Mouse (Mus musculus) left cerebral cortex, adult 2 months (tissue): ENCODE measurements at regions not wholly inside any gene's neighbourhood (a gene's known extent, or its start where the extent isn't known, plus 50 kb on each side); places are given as distances from the start of the nearest gene placed in this dataset.

Experiments
- DNase-seq, 2 experiments: peaks; one replicate each; pipeline ENCODE4 v3.0.0; 2021 to 2022; ENCODE audit warnings: low spot score in 2 of 2, mixed read lengths in 1 of 2; ENCODE audit errors: extremely low spot score in 1 of 2
- H3K27ac ChIP-seq: fragments of 200-600 bp; 2 replicates; pipeline ENCODE4 v1.8.1; 2022
- H3K4me3 ChIP-seq: fragments of 200-600 bp; 2 replicates; pipeline ENCODE4 v1.8.1; 2022
- CTCF ChIP-seq: fragments of 200-600 bp; IDR thresholded peaks from 2 replicates; pipeline ENCODE4 v1.8.1; 2022; ENCODE audit warnings: antibody characterized with exemption, mild to moderate bottlenecking, moderate library complexity
- intact Hi-C: fragments of 180-260 bp; cut with DNase I; formaldehyde crosslinking; loops from one replicate; pipeline ENCODE4 v1.15.1; 2025

- TF ChIP-seq CTCF: no peak
- H3K27ac ChIP-seq: no peak overlapping the region
- no peak overlapping the region for H3K4me3 ChIP-seq
- intact Hi-C loops: no loop called here
- no peak for DNase-seq
Observed at GRCm38 (mm10) chr13:70178073-70178491, 375.9 kb downstream of the Med10 start.

DNA sequence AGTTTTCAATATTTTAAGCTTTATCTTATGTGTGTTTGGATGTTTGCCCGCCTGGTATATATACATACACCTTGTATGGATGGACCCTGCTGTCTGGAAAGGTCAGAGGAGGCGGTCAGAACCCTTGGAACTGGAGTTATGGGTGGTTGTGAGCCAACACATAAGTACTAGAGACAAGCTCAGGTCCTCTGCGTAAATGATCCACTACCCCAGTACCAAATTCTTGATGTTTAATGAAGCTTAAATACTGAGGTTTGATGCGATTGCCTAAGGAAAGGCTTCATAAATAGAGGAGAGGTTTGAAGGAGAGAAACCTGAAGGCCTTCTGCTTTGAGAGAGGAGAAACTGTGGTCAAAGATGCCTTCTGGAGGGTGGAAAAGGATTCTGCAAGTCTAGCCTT is 388.8 kb downstream of the Med10 start:
- no peak for DNase-seq
- intact Hi-C loops: no loop called here
- Histone ChIP-seq H3K4me3 (no peak overlapping the region), H3K27ac (no peak overlapping the region)
- TF ChIP-seq CTCF: no peak

GRCm38 (mm10) chr13:70192101-70193025 is 390.2 kb downstream of the Med10 start:
- H3K27ac ChIP-seq: no peak overlapping the region
- no peak for DNase-seq
- H3K4me3 ChIP-seq: no peak overlapping the region
- TF ChIP-seq CTCF: peak; percentile 35
- intact Hi-C loops: loop anchor here (1.0 kb wide), 1 partner anchor 33 kb away; no protein-coding TSS in a partner anchor

GRCm38 (mm10) chr13:70193270-70193669 is 391.1 kb downstream of the Med10 start:
- H3K27ac ChIP-seq: no peak overlapping the region
- H3K4me3 ChIP-seq: no peak overlapping the region
- no peak for TF ChIP-seq CTCF
- intact Hi-C loops: no loop called here
- DNase-seq: no peak

DNA sequence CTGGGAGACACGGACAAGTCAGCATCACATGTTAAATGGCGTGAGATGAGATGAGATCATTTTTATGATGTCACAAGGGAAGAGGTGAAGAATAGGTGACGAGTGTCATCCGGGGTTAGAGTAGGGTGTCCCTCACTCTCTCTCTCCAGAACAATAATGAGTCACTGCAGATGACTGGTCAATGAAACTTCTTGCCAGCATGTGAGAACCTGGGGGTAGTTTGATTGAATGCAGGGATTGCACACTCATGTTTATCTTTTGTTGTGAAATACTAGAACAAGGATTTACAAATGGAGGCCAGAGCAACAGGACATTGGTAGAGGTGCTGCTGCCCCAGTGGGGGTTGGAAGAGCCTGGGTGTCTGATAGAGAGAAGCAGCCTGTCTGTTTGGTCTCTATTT is 393.7 kb downstream of the Med10 start:
- intact Hi-C loops: no loop called here
- DNase-seq: no peak
- no peak overlapping the region for H3K4me3 ChIP-seq

GRCm38 (mm10) chr13:70198638-70199037 is 396.4 kb downstream of the Med10 start:
- no peak for TF ChIP-seq CTCF
- H3K4me3 ChIP-seq: no peak overlapping the region
- no peak for DNase-seq
- H3K27ac ChIP-seq: no peak overlapping the region
- intact Hi-C loops: no loop called here

More for the DNA sequence above, 393.7 kb downstream of the Med10 start:
- no peak overlapping the region for H3K27ac ChIP-seq
- no peak for TF ChIP-seq CTCF

DNA sequence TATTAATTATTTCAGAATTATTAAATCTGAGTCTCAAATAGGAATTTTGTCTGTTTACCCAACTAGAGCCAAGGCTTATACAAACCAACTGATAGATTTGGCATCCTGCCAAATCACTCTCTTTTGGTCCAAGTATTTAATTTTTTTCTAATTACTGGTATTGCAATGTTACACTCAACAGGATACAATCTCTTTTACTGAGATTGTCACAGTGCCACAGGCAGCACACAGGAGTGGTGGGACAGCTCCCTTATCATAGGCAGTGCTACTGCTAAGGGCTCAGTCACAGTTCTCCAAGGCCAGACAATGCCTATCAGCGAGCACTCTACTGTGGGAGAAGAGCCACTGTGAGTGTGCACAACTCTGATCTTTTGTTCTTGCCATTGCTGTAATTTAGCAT is 396.9 kb downstream of the Med10 start:
- intact Hi-C loops: no loop called here
- Histone ChIP-seq H3K4me3 (no peak overlapping the region), H3K27ac (no peak overlapping the region)
- DNase-seq: no peak
- TF ChIP-seq CTCF: no peak

DNA sequence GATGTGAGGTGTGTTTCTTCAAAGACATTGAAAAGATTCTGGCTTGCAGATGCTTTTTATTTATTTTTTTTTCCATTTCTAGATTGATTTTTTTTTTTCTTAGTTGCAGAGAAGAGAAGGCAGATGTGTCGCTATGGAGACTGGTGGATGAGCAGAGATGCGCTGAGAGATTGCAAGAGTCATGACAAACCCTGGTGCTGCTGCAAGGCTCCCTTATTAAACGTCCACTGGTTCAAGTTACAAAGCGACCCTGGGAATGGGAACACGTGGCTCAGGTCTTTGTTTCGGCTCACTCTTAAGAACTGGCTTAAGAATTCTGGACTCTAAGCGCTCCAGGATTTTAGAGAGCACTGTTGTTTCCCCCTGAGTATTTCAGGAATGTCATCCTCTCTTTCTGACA is 403.1 kb downstream of the Med10 start:
- H3K4me3 ChIP-seq: no peak overlapping the region
- no peak for TF ChIP-seq CTCF
- no peak for DNase-seq
- H3K27ac ChIP-seq: no peak overlapping the region
- intact Hi-C loops: no loop called here

DNA sequence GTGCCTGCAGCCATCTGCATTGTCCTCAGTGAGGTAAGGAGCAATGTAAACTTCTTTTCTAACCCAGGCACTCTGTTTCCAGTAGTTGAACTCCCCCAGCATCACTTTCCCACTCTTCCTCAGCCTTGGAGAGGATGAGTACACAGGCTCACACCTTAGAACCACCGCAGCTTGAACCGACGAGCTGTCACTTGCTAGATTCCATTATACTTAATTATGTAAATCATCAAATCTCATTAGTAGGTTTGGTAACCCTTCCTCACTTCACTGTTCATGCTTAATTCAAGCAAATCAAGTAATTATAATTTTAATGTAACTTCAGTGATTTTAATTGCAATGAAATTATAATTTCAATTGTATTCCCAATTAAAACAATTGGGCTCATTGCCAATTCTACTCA is 408.0 kb downstream of the Med10 start:
- TF ChIP-seq CTCF: no peak
- Histone ChIP-seq H3K27ac (no peak overlapping the region), H3K4me3 (no peak overlapping the region)
- intact Hi-C loops: no loop called here
- no peak for DNase-seq

DNA sequence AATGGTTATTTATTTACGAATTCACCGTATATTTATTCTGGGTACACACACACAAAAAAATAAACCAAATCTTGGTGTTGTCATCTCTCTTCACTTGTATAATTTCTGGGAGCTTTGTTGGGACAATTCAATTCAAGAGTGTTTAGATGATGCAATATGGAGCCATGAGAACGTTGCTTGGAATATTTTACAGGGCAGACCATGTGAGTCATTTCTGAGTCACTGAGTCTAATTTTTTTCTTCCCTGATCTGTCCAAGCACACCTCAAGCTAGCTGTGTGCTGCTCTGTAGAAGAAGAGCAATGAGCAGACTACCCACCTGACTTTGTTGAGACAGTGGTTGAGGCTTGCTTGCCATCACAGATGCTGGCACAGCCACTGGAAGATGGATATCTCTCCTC is 410.8 kb downstream of the Med10 start:
- intact Hi-C loops: no loop called here
- no peak for DNase-seq
- no peak for TF ChIP-seq CTCF
- Histone ChIP-seq H3K27ac (no peak overlapping the region), H3K4me3 (no peak overlapping the region)

DNA sequence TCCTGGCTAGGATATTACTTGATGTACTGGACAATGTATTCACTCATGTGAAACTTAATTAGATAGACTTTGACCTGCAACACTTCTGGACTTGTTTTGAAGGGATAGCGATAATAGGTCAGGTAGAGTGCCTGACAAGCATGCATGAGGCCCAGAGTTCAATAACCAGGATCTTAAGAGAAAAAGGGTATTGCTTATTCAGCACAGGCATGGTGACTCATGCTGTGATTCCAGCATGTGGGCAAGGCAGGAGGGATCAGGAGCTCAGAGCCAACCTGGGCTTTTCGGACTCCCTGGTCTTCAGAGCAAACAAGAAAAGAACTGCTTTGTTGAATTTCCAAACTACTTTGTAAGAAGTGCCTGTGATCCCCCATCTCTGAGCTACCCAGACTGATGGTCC is 411.4 kb downstream of the Med10 start:
- no peak for TF ChIP-seq CTCF
- Histone ChIP-seq H3K4me3 (no peak overlapping the region), H3K27ac (no peak overlapping the region)
- no peak for DNase-seq
- intact Hi-C loops: no loop called here

DNA sequence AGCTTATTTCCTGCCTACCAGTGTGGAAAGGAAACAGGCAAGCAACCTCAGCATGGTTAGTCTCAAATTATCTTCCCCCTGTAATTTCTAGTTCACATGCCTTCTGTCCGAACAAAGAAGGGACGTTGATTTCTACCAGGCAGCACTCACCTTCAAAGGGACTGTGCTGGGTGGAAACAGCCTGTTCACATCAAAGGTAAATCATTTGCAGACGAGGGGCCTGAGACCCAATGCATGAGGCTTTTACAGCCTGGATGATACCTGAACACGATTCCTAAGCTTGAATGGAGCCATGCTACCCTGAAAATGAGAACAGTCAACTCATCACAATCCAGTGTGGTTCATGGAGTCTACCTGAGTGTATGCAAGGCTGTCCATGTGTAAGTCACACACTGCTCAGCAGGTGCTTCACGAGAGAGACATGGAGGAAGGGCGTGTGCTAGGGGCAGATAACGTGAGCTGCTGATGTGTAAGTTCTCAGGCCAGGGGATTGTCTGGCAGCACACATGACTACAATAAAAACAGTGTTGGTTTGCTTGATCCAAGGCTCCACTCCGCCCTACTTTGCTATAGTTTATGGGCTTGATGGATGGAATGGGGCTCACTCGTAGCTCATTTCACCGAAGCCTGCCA is 411.9 kb downstream of the Med10 start:
- DNase-seq: no peak
- TF ChIP-seq CTCF: no peak
- no peak overlapping the region for H3K27ac ChIP-seq
- intact Hi-C loops: no loop called here
- no peak overlapping the region for H3K4me3 ChIP-seq
